Mouse (Mus musculus) liver, embryonic 14.5 days (tissue): ENCODE results near the gene Ednra. TPM values are rescaled to one million over a fixed set of nuclear protein-coding genes. Genes with fewer than 3 reads are reported as not detected.

Source experiments
- ATAC-seq: fragments of 200-750 bp; cut with Nextera tagmentation; 2 replicates; pipeline ENCODE4 v1.8.0; 2017; ENCODE audit warnings: moderate number of reproducible peaks, mild to moderate bottlenecking, moderate library complexity; ENCODE audit not compliant: insufficient read depth
- DNase-seq, 3 experiments: peaks; one replicate each; pipeline ENCODE4 v3.0.0-alpha.2; 2012 to 2013; ENCODE audit warnings: low read depth in 3 of 3, low spot score in 3 of 3
- H3K27ac ChIP-seq: fragments of 300-500 bp; sonication (generic); 2 replicates; pipeline ENCODE4 v1.5.1; 2014; ENCODE audit warnings: moderate library complexity, mild to moderate bottlenecking, control low read depth, inconsistent platforms
- H3K27me3 ChIP-seq: fragments of 300-500 bp; sonication (generic); 2 replicates; pipeline ENCODE4 v1.6.1; 2014; ENCODE audit warnings: mild to moderate bottlenecking, low read length, moderate library complexity; ENCODE audit not compliant: control insufficient read depth, insufficient read depth
- H3K36me3 ChIP-seq: fragments of 300-500 bp; sonication (generic); replicated peaks from 2 replicates; pipeline ENCODE4 v1.6.1; 2014; ENCODE audit warnings: low read depth; ENCODE audit not compliant: control insufficient read depth, insufficient read depth
- H3K4me1 ChIP-seq, 2 experiments: fragments of 200-500 bp in 1 of 2; fragments of 300-500 bp in 1 of 2; sonication (generic) in 1 of 2; replicated peaks; 2 replicates each; pipeline ENCODE4 v1.6.1; 2012 to 2014; ENCODE audit warnings: antibody characterized with exemption in 1 of 2, inconsistent platforms in 1 of 2, low read length in 1 of 2; ENCODE audit not compliant: control insufficient read depth in 2 of 2, insufficient read depth in 2 of 2
- H3K4me2 ChIP-seq: fragments of 300-500 bp; sonication (generic); 2 replicates; pipeline ENCODE4 v1.6.1; 2014; ENCODE audit warnings: low read depth, mild to moderate bottlenecking, control low read depth, moderate library complexity
- H3K4me3 ChIP-seq, 2 experiments: fragments of 200-500 bp in 1 of 2; fragments of 300-500 bp in 1 of 2; sonication (generic) in 1 of 2; 2 replicates each; pipeline ENCODE4 v1.5.1; 2012 to 2014; ENCODE audit warnings: low read depth in 2 of 2, low read length in 2 of 2, mild to moderate bottlenecking in 2 of 2, control low read depth in 1 of 2, inconsistent platforms in 1 of 2, moderate library complexity in 1 of 2; ENCODE audit not compliant: insufficient read depth in 1 of 2
- H3K9ac ChIP-seq: fragments of 300-500 bp; sonication (generic); replicated peaks from 2 replicates; pipeline ENCODE4 v1.6.1; 2014; ENCODE audit warnings: mild to moderate bottlenecking, control low read depth, moderate library complexity
- H3K9me3 ChIP-seq: fragments of 300-500 bp; sonication (generic); 2 replicates; pipeline ENCODE4 v1.6.1; 2016; ENCODE audit warnings: low read length, mixed read lengths; ENCODE audit not compliant: control insufficient read depth
- CTCF ChIP-seq: IDR thresholded peaks from 2 replicates; pipeline ENCODE4 v1.5.1; 2016; ENCODE audit warnings: antibody characterized with exemption, low read depth, control low read depth
- EP300 ChIP-seq: IDR thresholded peaks from 2 replicates; pipeline ENCODE4 v1.6.1; 2016; ENCODE audit warnings: antibody characterized with exemption, low read depth
- WGBS: fragments of 180-500 bp; shearing (Covaris S2); extraction: QIAGEN DNeasy Blood & Tissue Kit; methylation state at CpG from one replicate; pipeline ENCODE4 v1.1.7; 2014; ENCODE audit not compliant: insufficient replicate concordance; 5-methylcytosine and 5-hydroxymethylcytosine counted together
- polyA plus RNA-seq, 2 experiments: library from polyadenylated mRNA; depleted of rRNA in 1 of 2; stranded (reverse) in 1 of 2; unstranded in 1 of 2; fragments of >200 nt; fragmentation: Nextera tagmentation in 1 of 2; extraction: Ambion mirVana in 1 of 2; gene quantifications; 2 replicates each; pipeline versions ENCODE4 v1.2.1 to v1.2.3; 2012 to 2014

Gene Ednra
- polyA plus RNA-seq, 2 experiments: 2.1 to 2.8 TPM

DNA sequence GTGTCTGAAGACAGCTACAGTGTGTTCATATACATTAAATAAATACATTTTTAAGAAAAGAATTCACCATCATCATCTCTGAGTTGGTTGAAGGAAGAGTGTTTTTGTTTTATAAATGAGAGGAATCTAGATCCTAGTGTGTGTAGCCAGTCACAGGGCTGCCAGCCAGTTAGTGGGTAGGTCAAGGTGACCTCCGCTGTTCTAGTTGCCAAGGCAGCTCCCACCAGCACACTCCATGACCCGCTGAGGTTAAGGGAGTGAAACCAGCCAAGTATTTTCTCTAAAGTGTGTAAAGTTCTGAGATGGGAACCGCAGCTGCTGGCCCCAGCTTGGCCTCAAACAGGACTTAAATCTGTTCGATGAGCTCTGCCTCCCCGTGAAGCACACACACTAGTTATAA, 44.7 kb upstream of the Ednra start:
- H3K36me3 ChIP-seq: no peaks in the 10 kb centered on the region
- TF ChIP-seq EP300 (no peak), CTCF (no peak)
- H3K4me3 ChIP-seq: no peak overlapping the region
- H3K4me1 ChIP-seq: no peaks in the 10 kb centered on the region
- no peak overlapping the region for H3K9ac ChIP-seq
- H3K9me3 ChIP-seq: no peaks in the 10 kb centered on the region
- no peak overlapping the region for H3K27ac ChIP-seq
- 65% methylated on average over 5 of the region's 5 CpGs for WGBS
- no peaks in the 10 kb centered on the region for H3K27me3 ChIP-seq
- no peak for ATAC-seq
- no peak overlapping the region for H3K4me2 ChIP-seq
- no peak for DNase-seq

- H3K27ac ChIP-seq: no peak overlapping the region
- ATAC-seq: no peak
- H3K4me2 ChIP-seq: no peak overlapping the region
- H3K9me3 ChIP-seq: no peaks in the 10 kb centered on the region
- no peaks in the 10 kb centered on the region for H3K4me1 ChIP-seq
- H3K27me3 ChIP-seq: no peaks in the 10 kb centered on the region
- TF ChIP-seq CTCF (no peak), EP300 (no peak)
- no peak overlapping the region for H3K4me3 ChIP-seq
- no peaks in the 10 kb centered on the region for H3K36me3 ChIP-seq
- H3K9ac ChIP-seq: no peak overlapping the region
- 56% methylated on average over 8 of the region's 8 CpGs for WGBS
- DNase-seq: no peak
Measured at GRCm38 (mm10) chr8:77764253-77764652, 40.0 kb upstream of the Ednra start.

DNA sequence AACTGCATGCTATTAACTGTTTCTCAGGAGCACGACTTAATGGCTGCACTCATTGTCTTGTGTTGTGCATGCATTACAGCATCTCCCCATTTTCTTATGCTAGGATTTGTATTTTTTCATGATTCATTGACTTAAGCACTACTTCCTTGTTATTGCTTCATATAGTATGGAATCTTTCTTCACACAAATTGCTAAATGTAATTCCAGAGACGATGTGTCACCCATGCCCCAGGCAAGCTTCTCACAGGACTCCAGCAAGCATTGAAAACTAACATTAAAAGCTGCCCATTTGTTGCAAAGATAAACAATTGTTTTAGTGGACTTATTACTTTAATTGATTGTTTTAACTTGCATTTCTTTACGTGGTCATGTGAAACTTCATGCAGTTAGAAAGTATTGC, 38.7 kb upstream of the Ednra start:
- no peaks in the 10 kb centered on the region for H3K27me3 ChIP-seq
- H3K36me3 ChIP-seq: no peaks in the 10 kb centered on the region
- 60% methylated on average over 3 of the region's 3 CpGs for WGBS
- no peak overlapping the region for H3K4me3 ChIP-seq
- DNase-seq: no peak
- H3K9me3 ChIP-seq: no peaks in the 10 kb centered on the region
- no peak overlapping the region for H3K9ac ChIP-seq
- ATAC-seq: no peak
- H3K4me1 ChIP-seq: no peaks in the 10 kb centered on the region
- no peak overlapping the region for H3K4me2 ChIP-seq
- TF ChIP-seq EP300: no peak
- no peak for TF ChIP-seq CTCF
- no peak overlapping the region for H3K27ac ChIP-seq

- H3K27me3 ChIP-seq: no peaks in the 10 kb centered on the region
- H3K4me1 ChIP-seq: no peaks in the 10 kb centered on the region
- no peak overlapping the region for H3K27ac ChIP-seq
- ATAC-seq: no peak
- H3K9ac ChIP-seq: no peak overlapping the region
- no peak overlapping the region for H3K4me2 ChIP-seq
- H3K9me3 ChIP-seq: no peaks in the 10 kb centered on the region
- no peak for DNase-seq
- no peaks in the 10 kb centered on the region for H3K36me3 ChIP-seq
- no peak overlapping the region for H3K4me3 ChIP-seq
- 68% methylated on average over 4 of the region's 4 CpGs for WGBS
- TF ChIP-seq EP300 (no peak), CTCF (no peak)
Measured at GRCm38 (mm10) chr8:77755441-77755840, 31.2 kb upstream of the Ednra start.

- no peak overlapping the region for H3K4me3 ChIP-seq
- TF ChIP-seq CTCF: no peak
- TF ChIP-seq EP300: no peak
- no peak overlapping the region for H3K27ac ChIP-seq
- H3K27me3 ChIP-seq: no peaks in the 10 kb centered on the region
- no peak overlapping the region for H3K9ac ChIP-seq
- no peak overlapping the region for H3K4me2 ChIP-seq
- H3K36me3 ChIP-seq: no peaks in the 10 kb centered on the region
- DNase-seq (no peak), ATAC-seq (no peak)
- no peaks in the 10 kb centered on the region for H3K9me3 ChIP-seq
- H3K4me1 ChIP-seq: no peaks in the 10 kb centered on the region
- 54% methylated on average over 5 of the region's 5 CpGs for WGBS
Measured at GRCm38 (mm10) chr8:77753796-77754195, 29.5 kb upstream of the Ednra start.
